Mouse (Mus musculus) lung, embryonic 14.5 days (tissue): ENCODE data around the gene BC048507. TPM values are rescaled to one million over a fixed set of nuclear protein-coding genes. Genes with fewer than 3 reads are reported as not detected.
"Not testable (repeated sequence)": the region's sequence is repeated elsewhere in the genome, so short reads cannot be mapped to it uniquely, and the experiment has no call there.

Experiments used
- ATAC-seq: fragments of 200-750 bp; cut with Nextera tagmentation; 2 replicates; pipeline ENCODE4 v1.8.0; 2017; ENCODE audit warnings: mild to moderate bottlenecking, moderate TSS enrichment, moderate library complexity; ENCODE audit not compliant: insufficient read depth
- DNase-seq: peaks from one replicate; pipeline ENCODE4 v3.0.0-alpha.2; 2015
- H3K27ac ChIP-seq: fragments of 300-500 bp; sonication (generic); 2 replicates; pipeline ENCODE4 v1.5.1; 2014; ENCODE audit warnings: low read depth, mild to moderate bottlenecking, moderate library complexity
- H3K27me3 ChIP-seq: fragments of 300-500 bp; sonication (generic); 2 replicates; pipeline ENCODE4 v1.6.1; 2014; ENCODE audit warnings: low read length, control low read depth; ENCODE audit not compliant: insufficient read depth
- H3K36me3 ChIP-seq: fragments of 300-500 bp; sonication (generic); 2 replicates; pipeline ENCODE4 v1.6.1; 2014; ENCODE audit warnings: control low read depth; ENCODE audit not compliant: insufficient read depth
- H3K4me1 ChIP-seq: fragments of 300-500 bp; sonication (generic); 2 replicates; pipeline ENCODE4 v1.6.1; 2014; ENCODE audit warnings: antibody characterized with exemption, control low read depth; ENCODE audit not compliant: insufficient read depth
- H3K4me2 ChIP-seq: fragments of 300-500 bp; sonication (generic); 2 replicates; pipeline ENCODE4 v1.6.1; 2014; ENCODE audit warnings: mild to moderate bottlenecking
- H3K4me3 ChIP-seq: fragments of 300-500 bp; sonication (generic); 2 replicates; pipeline ENCODE4 v1.5.1; 2014; ENCODE audit warnings: low read depth, low read length
- H3K9ac ChIP-seq: fragments of 300-500 bp; sonication (generic); 2 replicates; pipeline ENCODE4 v1.6.1; 2014
- H3K9me3 ChIP-seq: fragments of 300-500 bp; sonication (generic); 2 replicates; pipeline ENCODE4 v1.6.1; 2016; ENCODE audit warnings: low read depth, low read length, control low read depth
- CTCF ChIP-seq: IDR thresholded peaks from 2 replicates; pipeline ENCODE4 v1.5.1; 2016; ENCODE audit warnings: antibody characterized with exemption, low read depth
- WGBS: fragments of 180-500 bp; shearing (Covaris S2); extraction: QIAGEN DNeasy Blood & Tissue Kit; methylation state at CpG from one replicate; pipeline ENCODE4 v1.1.7; 2014; 5-methylcytosine and 5-hydroxymethylcytosine counted together
- polyA plus RNA-seq: library from polyadenylated mRNA; unstranded; fragments of >200 nt; fragmentation: Nextera tagmentation; extraction: Ambion mirVana; gene quantifications from 2 replicates; pipeline ENCODE4 v1.2.1, GENCODE M21; 2014

Gene BC048507
- polyA plus RNA-seq = not detected in 2 replicates

GRCm38 (mm10) chr13:67863026-67863425 is at the start of gene BC048507:
Gene BC048507 (plus strand): TSS chr13:67863326.
- 73% methylated on average over 11 of the region's 11 CpGs for WGBS
- no peak for TF ChIP-seq CTCF
- no peaks in the 10 kb centered on the region for H3K36me3 ChIP-seq
- no peak within 1 kb of the TSS for H3K9ac ChIP-seq
- H3K27ac ChIP-seq = no peak within 1 kb of the TSS
- H3K9me3 ChIP-seq = no peaks in the 10 kb centered on the region
- ATAC-seq = no peak
- H3K27me3 ChIP-seq = no peaks in the 10 kb centered on the region
- H3K4me3 ChIP-seq = no peak within 1 kb of the TSS
- no peaks in the 10 kb centered on the region for H3K4me1 ChIP-seq
- DNase-seq = no peak
- no peak within 1 kb of the TSS for H3K4me2 ChIP-seq

- WGBS = 4% methylated on average over 31 of the region's 31 CpGs
- H3K4me3 ChIP-seq = peak within 1 kb of the TSS; percentile 54
- no peak for TF ChIP-seq CTCF
- ATAC-seq (peak; percentile 98), DNase-seq (peak; percentile 89)
- H3K9me3 ChIP-seq = no peaks in the 10 kb centered on the region
- no peaks in the 10 kb centered on the region for H3K27me3 ChIP-seq
- peak within 1 kb of the TSS; percentile 54 for H3K9ac ChIP-seq
- H3K4me2 ChIP-seq = peak within 1 kb of the TSS; percentile 83
- H3K36me3 ChIP-seq = no peaks in the 10 kb centered on the region
- H3K27ac ChIP-seq = peak within 1 kb of the TSS; percentile 82
- H3K4me1 ChIP-seq = no peaks in the 10 kb centered on the region
Measured at GRCm38 (mm10) chr13:67813710-67814660, 49.1 kb upstream of the BC048507 start, which contains the start of gene Zfp273. Gene Zfp273 (plus strand): TSS chr13:67813740.

GRCm38 (mm10) chr13:67818636-67819035 is 44.5 kb upstream of the BC048507 start:
- DNase-seq (peak; percentile 42), ATAC-seq (no peak)
- Histone ChIP-seq H3K4me2 (no peak overlapping the region), H3K36me3 (0 out of 2 replicates have a peak, but pooled peaks cover 3% of the 10 kb centered on the region), H3K4me3 (no peak overlapping the region), H3K27me3 (no peaks in the 10 kb centered on the region), H3K9ac (no peak overlapping the region), H3K27ac (no peak overlapping the region), H3K9me3 (no peaks in the 10 kb centered on the region; the same call in 1 of the 2 replicates), H3K4me1 (no peaks in the 10 kb centered on the region)
- TF ChIP-seq CTCF = no peak
- WGBS = 64% methylated on average over 1 of the region's 1 CpGs

GRCm38 (mm10) chr13:67830911-67831336 is 32.2 kb upstream of the BC048507 start, which contains the start of gene Gm10037:
Gene Gm10037 (plus strand): TSS chr13:67831106.
- no peak for TF ChIP-seq CTCF
- Histone ChIP-seq H3K4me3 (peak within 1 kb of the TSS; percentile 47), H3K27me3 (no peaks in the 10 kb centered on the region), H3K27ac (no peak within 1 kb of the TSS), H3K9ac (peak within 1 kb of the TSS; percentile 57), H3K4me2 (peak within 1 kb of the TSS; percentile 74), H3K9me3 (peaks cover 9% of the 10 kb centered on the region; the same call in 1 of the 2 replicates), H3K4me1 (no peaks in the 10 kb centered on the region), H3K36me3 (peaks cover 7% of the 10 kb centered on the region)
- 2% methylated on average over 14 of the region's 14 CpGs for WGBS
- peak; percentile 86 for ATAC-seq
- peak; percentile 89 for DNase-seq

- ATAC-seq, H3K36me3 ChIP-seq, H3K4me3 ChIP-seq, H3K9ac ChIP-seq, H3K4me1 ChIP-seq, DNase-seq, H3K27ac ChIP-seq, H3K27me3 ChIP-seq, H3K4me2 ChIP-seq, H3K9me3 ChIP-seq: not testable (repeated sequence)
- TF ChIP-seq CTCF = peak; percentile 43
Measured at GRCm38 (mm10) chr13:67833137-67833536, 30.0 kb upstream of the BC048507 start.

- Histone ChIP-seq H3K27ac (no peak overlapping the region), H3K27me3 (no peaks in the 10 kb centered on the region), H3K4me1 (no peaks in the 10 kb centered on the region), H3K9ac (no peak overlapping the region), H3K4me3 (peak overlapping the region; percentile 27; the same call in 1 of the 2 replicates), H3K36me3 (no peaks in the 10 kb centered on the region), H3K9me3 (no peaks in the 10 kb centered on the region), H3K4me2 (peak overlapping the region; percentile 58)
- WGBS = 42% methylated on average over 6 of the region's 6 CpGs
- ATAC-seq = no peak; the same call in 1 of the 2 replicates
- no peak for TF ChIP-seq CTCF
- no peak for DNase-seq
Measured at GRCm38 (mm10) chr13:67843775-67844118, 19.4 kb upstream of the BC048507 start.

GRCm38 (mm10) chr13:67844119-67844852 is 18.8 kb upstream of the BC048507 start:
- peak; percentile 72 for TF ChIP-seq CTCF
- Histone ChIP-seq H3K27ac (no peak overlapping the region), H3K9ac (peak overlapping the region; percentile 11), H3K9me3 (no peaks in the 10 kb centered on the region), H3K4me1 (no peaks in the 10 kb centered on the region), H3K4me3 (peak overlapping the region; percentile 27), H3K27me3 (no peaks in the 10 kb centered on the region), H3K4me2 (peak overlapping the region; percentile 58), H3K36me3 (no peaks in the 10 kb centered on the region)
- peak; percentile 73 for ATAC-seq
- DNase-seq = peak; percentile 84
- WGBS = under 1% methylated on average over 14 of the region's 19 CpGs
